Mouse (Mus musculus) lung, embryonic 15.5 days (tissue): Measurements from ENCODE around the gene Spg21. TPM values are rescaled to one million over a fixed set of nuclear protein-coding genes. Genes with fewer than 3 reads are reported as not detected.

Experiments
- ATAC-seq: fragments of 200-750 bp; cut with Nextera tagmentation; 2 replicates; pipeline ENCODE4 v1.8.0; 2017; ENCODE audit warnings: moderate number of reproducible peaks, borderline replicate concordance; ENCODE audit not compliant: low FRiP score, low TSS enrichment; ENCODE audit errors: extremely low read depth
- H3K27ac ChIP-seq: fragments of 300-500 bp; sonication (generic); 2 replicates; pipeline ENCODE4 v1.5.1; 2015; ENCODE audit warnings: moderate library complexity, mild to moderate bottlenecking, inconsistent platforms
- H3K27me3 ChIP-seq: fragments of 300-500 bp; sonication (generic); 2 replicates; pipeline ENCODE4 v1.6.1; 2015; ENCODE audit warnings: inconsistent platforms
- H3K36me3 ChIP-seq: fragments of 300-500 bp; sonication (generic); 2 replicates; pipeline ENCODE4 v1.6.1; 2015; ENCODE audit warnings: inconsistent platforms
- H3K4me1 ChIP-seq: fragments of 300-500 bp; sonication (generic); 2 replicates; pipeline ENCODE4 v1.6.1; 2015; ENCODE audit warnings: inconsistent platforms
- H3K4me2 ChIP-seq: fragments of 300-500 bp; sonication (generic); 2 replicates; pipeline ENCODE4 v1.6.1; 2015; ENCODE audit warnings: inconsistent platforms, mild to moderate bottlenecking, moderate library complexity
- H3K4me3 ChIP-seq: fragments of 300-500 bp; sonication (generic); 2 replicates; pipeline ENCODE4 v1.5.1; 2015; ENCODE audit warnings: mild to moderate bottlenecking, inconsistent platforms
- H3K9ac ChIP-seq: fragments of 300-500 bp; sonication (generic); 2 replicates; pipeline ENCODE4 v1.6.1; 2015; ENCODE audit warnings: inconsistent platforms
- H3K9me3 ChIP-seq: fragments of 300-500 bp; sonication (generic); 2 replicates; pipeline ENCODE4 v1.6.1; 2016; ENCODE audit warnings: inconsistent platforms
- WGBS: fragments of 180-500 bp; shearing (Covaris S2); methylation state at CpG from one replicate; pipeline ENCODE4 v1.1.7; 2015; 5-methylcytosine and 5-hydroxymethylcytosine counted together
- polyA plus RNA-seq: library from polyadenylated mRNA; unstranded; fragments of >200 nt; fragmentation: Nextera tagmentation; extraction: Ambion mirVana; gene quantifications from 2 replicates; pipeline ENCODE4 v1.2.1, GENCODE M21; 2015

Gene Spg21
- polyA plus RNA-seq, 1 experiment from 2014 or later: 97.0 TPM

DNA sequence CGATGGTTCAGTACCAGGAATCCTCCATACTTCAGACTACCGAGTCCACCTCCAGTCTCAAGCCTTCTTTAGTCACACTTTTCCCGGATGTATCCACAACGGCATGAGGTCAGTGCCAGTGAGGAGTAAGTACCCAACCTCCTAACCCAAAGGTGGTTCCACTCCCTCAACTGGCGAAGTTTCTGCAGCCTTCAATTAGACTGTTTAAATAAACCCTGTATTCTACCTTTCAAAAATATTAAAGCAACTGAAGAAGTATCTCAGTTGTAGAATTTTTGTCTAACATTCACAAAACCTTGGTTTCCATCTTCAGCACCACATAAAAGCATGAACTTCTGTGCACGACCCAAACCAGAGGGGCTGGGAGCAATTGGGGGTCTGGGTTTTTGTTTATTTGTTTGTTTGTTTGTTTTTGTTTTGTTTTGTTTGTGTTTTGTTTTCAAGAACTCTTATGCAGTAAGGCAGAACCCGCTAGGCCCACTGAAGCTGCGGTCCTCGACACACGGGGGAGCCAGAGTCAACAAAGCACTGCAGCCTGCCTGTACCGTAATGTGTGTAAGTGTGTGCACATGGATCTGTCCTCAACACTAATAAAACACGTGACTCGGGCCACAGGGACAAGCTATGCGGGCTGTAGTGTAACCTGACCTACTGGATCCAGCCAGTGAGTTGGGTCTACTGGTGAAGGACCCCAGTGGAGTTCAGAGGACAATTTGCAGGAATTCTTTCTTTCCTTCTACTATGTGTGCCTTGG, 63.0 kb downstream of the Spg21 start:
- Histone ChIP-seq H3K4me2 (no peak overlapping the region), H3K9me3 (no peaks in the 10 kb centered on the region), H3K4me1 (peaks cover 18% of the 10 kb centered on the region), H3K9ac (no peak overlapping the region), H3K27ac (no peak overlapping the region), H3K27me3 (no peaks in the 10 kb centered on the region), H3K4me3 (no peak overlapping the region), H3K36me3 (no peaks in the 10 kb centered on the region)
- 18% methylated on average over 14 of the region's 14 CpGs for WGBS
- ATAC-seq: peak; percentile 73

DNA sequence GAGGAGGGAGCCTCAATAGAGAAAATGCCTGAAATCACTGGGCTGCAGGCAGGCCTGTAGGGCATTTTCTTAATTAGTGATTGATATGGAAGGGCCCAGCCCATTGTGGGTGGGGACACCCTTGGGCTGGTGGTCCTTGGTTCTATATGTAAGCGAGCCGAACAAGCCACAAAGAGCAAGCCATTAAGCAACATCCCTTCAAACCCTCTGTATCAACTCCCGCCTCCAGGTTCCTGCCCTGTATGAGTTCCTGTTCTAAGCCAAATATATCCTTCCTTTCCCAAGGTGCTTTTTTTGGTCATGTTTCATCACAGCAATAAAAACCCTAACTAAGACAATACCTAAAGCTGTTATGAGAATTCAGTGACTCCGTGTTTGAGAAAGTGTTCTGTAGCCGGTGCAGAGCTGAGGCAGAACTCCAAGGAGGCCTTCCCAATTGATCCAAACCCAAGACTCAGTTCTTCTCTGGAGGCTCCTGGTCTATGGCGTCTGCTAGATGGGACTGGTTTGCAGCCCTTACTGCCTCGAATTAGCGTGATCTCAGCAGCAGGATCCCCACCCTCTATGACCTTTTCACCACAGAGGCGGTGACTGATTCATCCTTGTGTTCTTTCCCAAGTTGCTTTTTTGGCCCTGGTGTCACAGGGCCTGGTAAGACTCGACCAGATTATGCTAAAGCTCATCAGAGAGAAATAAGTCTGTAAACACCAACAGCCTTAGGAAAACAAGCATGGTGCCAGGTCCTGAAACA, 64.9 kb downstream of the Spg21 start:
- Histone ChIP-seq H3K4me3 (no peak overlapping the region), H3K9ac (no peak overlapping the region), H3K4me2 (no peak overlapping the region), H3K9me3 (no peaks in the 10 kb centered on the region), H3K4me1 (peaks cover 8% of the 10 kb centered on the region), H3K36me3 (no peaks in the 10 kb centered on the region), H3K27ac (no peak overlapping the region), H3K27me3 (no peaks in the 10 kb centered on the region)
- 75% methylated on average over 10 of the region's 10 CpGs for WGBS
- ATAC-seq: no peak

DNA sequence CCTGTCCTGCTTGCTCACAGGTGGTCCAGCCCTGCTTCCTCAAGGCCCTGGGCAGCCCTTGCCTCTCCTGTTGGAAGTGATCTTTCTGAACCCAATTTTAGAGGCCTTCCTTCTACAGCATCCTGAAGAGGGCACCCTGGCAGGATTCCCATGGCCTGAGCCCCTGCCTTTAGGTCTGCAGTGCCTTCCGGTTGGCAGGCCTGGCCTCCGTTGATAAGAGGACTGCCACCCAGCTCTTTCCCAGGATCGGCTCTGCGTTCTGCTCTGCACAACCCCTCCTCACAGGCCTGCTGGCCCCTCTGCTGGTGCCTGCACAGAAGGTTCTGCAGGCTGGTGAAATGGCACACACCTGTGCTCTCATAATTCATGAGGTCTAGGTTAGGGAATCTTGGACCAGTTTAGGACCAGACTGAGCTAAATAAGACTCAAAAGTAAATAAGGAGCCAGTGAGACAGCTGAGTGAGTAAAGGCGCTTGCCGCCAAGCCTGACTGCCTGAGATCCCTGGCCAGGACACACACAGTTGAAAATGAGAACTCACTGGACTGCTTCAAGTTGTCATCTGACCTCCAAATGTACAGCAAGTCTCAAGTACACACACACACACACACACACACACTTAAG, 67.8 kb downstream of the Spg21 start:
- Histone ChIP-seq H3K4me2 (no peak overlapping the region), H3K4me1 (peaks cover 8% of the 10 kb centered on the region), H3K27ac (no peak overlapping the region), H3K9ac (no peak overlapping the region), H3K9me3 (no peaks in the 10 kb centered on the region), H3K4me3 (no peak overlapping the region), H3K36me3 (no peaks in the 10 kb centered on the region), H3K27me3 (no peaks in the 10 kb centered on the region)
- 61% methylated on average over 6 of the region's 6 CpGs for WGBS
- 0 out of 2 replicates have a peak, but pooled peaks have one; percentile 39 for ATAC-seq

DNA sequence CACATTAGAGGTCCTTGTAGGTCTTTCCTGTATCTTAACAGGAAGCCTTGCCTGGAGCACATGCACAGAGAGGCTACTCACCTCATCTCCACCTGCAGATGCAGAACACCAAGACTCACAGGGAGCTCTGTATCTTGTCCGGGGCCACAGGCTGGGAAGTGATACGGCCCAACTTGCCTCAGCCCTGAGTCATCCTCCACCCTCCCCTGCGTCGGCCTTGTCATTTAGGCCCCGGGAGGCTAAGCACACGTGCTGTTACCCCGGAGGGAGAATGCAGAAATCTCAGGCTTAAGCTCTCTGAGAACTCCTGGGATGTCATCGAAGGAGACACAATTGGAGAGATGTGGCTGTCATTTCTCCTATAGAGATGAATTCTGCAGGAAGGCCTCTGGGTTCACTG, 68.9 kb downstream of the Spg21 start:
- no peaks in the 10 kb centered on the region for H3K9me3 ChIP-seq
- H3K27me3 ChIP-seq: no peaks in the 10 kb centered on the region
- no peak overlapping the region for H3K9ac ChIP-seq
- H3K4me1 ChIP-seq: peaks cover 4% of the 10 kb centered on the region; the same call in 1 of the 2 replicates
- H3K36me3 ChIP-seq: no peaks in the 10 kb centered on the region
- ATAC-seq: no peak
- WGBS: 58% methylated on average over 8 of the region's 8 CpGs
- no peak overlapping the region for H3K4me3 ChIP-seq
- no peak overlapping the region for H3K27ac ChIP-seq
- no peak overlapping the region for H3K4me2 ChIP-seq

DNA sequence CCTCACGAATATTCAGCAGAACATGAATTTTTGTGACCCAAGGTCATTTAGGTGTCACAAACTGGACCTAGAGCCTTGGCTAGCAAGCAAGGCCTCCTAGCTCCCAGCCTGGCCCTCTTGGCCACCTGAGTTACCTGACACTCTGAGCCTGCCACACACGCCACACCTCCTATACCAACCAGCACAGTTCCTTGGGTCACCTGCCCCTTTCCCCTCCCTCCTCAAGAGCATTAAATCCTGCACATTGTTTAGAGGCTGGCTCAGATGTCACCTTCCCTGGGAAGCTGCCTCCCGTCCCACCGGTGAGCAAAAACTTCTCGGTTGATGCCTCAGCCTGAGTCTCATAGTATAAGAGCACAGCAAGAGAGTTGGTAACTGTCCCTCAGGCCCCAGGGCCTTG, 70.5 kb downstream of the Spg21 start:
- Histone ChIP-seq H3K4me2 (no peak overlapping the region), H3K36me3 (no peaks in the 10 kb centered on the region), H3K9me3 (no peaks in the 10 kb centered on the region), H3K9ac (no peak overlapping the region), H3K4me3 (no peak overlapping the region), H3K27ac (no peak overlapping the region), H3K4me1 (peaks cover 4% of the 10 kb centered on the region; the same call in 1 of the 2 replicates), H3K27me3 (no peaks in the 10 kb centered on the region)
- WGBS: 68% methylated on average over 5 of the region's 5 CpGs
- ATAC-seq: no peak

DNA sequence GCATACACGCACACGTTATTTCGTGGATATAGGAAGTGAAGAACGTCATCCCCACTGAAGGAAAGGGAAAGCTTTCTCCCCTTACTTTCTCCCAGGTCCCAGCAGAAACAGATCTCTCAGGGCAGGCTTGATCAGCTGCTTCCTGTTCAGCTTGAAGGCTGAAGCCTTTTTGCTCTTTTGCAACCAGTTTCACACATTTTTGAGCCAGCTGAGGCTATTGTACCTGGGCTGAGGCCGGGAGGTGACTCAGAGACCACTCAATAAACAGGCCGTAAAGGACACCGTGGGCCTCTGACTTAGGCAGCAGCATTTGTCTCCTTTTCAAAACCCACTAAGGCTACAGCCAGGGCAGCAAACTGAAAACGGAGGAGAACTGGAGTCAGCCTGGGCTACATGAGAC, 72.2 kb downstream of the Spg21 start:
- no peak for ATAC-seq
- no peak overlapping the region for H3K4me3 ChIP-seq
- no peak overlapping the region for H3K9ac ChIP-seq
- H3K27ac ChIP-seq: no peak overlapping the region
- H3K9me3 ChIP-seq: no peaks in the 10 kb centered on the region
- no peak overlapping the region for H3K4me2 ChIP-seq
- WGBS: 72% methylated on average over 8 of the region's 8 CpGs
- no peaks in the 10 kb centered on the region for H3K36me3 ChIP-seq
- no peaks in the 10 kb centered on the region for H3K27me3 ChIP-seq
- H3K4me1 ChIP-seq: peaks cover 4% of the 10 kb centered on the region; the same call in 1 of the 2 replicates

DNA sequence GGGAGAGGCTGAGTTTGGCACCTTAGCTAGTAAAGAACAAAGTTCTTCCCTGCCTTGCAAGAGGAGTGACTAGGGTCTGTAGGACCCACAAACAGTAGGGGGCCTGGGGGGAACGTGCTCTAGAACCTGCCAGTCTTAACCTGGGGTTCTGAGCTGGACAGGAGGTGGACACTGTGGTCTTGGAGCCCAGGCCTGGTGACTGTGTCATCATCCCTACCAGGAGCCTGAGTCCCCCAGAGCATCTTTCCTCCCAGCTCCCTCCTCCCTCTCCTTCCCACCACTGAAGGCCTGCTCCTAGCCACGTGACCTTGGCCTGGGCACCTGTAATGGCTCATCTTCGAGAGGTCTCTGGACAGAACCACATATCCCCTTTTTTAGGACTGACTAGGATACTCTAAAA, 73.4 kb downstream of the Spg21 start:
- no peak overlapping the region for H3K27ac ChIP-seq
- no peaks in the 10 kb centered on the region for H3K36me3 ChIP-seq
- ATAC-seq: no peak
- no peak overlapping the region for H3K4me2 ChIP-seq
- H3K4me1 ChIP-seq: no peaks in the 10 kb centered on the region
- H3K4me3 ChIP-seq: no peak overlapping the region
- H3K9me3 ChIP-seq: no peaks in the 10 kb centered on the region
- H3K27me3 ChIP-seq: no peaks in the 10 kb centered on the region
- H3K9ac ChIP-seq: no peak overlapping the region
- WGBS: 79% methylated on average over 3 of the region's 3 CpGs

DNA sequence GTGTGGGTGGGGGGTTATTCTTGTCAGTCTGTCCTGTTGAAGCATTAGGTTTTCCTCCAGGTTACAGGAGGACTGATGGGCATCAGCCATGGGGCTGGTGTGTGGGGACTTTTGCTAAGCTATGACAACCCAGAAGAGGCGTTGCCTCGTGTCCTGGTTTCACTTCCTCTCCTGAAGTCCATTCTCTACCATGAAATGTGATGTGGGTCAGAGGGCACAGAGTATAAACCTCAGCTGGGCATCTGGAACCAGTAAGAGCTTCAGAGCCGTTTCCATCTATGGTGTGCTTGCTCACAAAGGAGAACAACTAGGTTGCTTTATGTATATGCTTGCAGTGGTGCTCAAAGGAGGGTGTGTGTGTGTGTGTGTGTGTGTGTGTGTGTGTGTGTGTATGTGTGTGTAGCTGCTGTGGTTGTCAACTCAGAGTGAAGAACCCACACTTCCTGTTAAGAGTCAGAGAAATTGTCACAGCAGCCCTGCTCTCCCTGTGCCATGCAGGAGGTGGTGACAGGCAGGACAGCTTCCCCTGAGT, 74.5 kb downstream of the Spg21 start:
- H3K27ac ChIP-seq: no peak overlapping the region
- H3K4me2 ChIP-seq: no peak overlapping the region
- 59% methylated on average over 3 of the region's 3 CpGs for WGBS
- ATAC-seq: no peak
- no peaks in the 10 kb centered on the region for H3K9me3 ChIP-seq
- H3K4me3 ChIP-seq: no peak overlapping the region
- no peaks in the 10 kb centered on the region for H3K27me3 ChIP-seq
- H3K9ac ChIP-seq: no peak overlapping the region
- H3K4me1 ChIP-seq: no peaks in the 10 kb centered on the region
- H3K36me3 ChIP-seq: no peaks in the 10 kb centered on the region

DNA sequence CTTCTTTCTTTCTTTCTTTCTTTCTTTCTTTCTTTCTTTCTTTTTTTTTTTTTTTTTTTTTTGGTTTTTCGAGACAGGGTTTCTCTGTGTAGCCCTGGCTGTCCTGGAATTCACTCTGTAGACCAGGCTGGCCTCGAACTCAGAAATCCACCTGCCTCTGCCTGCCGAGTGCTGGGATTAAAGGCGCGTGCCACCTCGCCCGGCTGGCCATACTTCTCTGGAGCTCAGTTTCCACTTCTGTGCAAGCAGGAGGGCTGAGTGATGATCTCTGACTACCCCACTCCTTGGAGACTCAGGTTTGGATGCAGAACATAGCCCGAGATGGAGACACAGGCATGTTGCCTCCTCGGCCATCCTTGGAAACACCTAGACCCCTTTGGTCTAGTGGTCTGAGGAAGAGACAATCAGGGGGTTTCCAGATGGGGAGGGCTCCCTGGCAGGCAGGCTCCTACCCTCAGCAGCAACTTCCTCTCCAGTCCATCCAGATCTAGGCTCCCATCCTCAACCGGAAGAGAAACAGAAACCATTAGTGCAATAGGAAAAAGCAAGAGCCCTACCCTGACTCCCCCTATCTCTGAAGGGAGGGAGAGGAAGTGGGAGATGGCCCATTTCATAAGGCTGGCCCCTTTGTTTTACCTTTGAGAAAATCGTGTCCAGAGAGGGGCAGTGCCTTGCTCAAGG, 75.2 kb downstream of the Spg21 start:
- Histone ChIP-seq H3K4me2 (no peak overlapping the region), H3K4me1 (no peaks in the 10 kb centered on the region), H3K4me3 (no peak overlapping the region), H3K27me3 (no peaks in the 10 kb centered on the region), H3K27ac (no peak overlapping the region), H3K9me3 (no peaks in the 10 kb centered on the region), H3K36me3 (no peaks in the 10 kb centered on the region), H3K9ac (no peak overlapping the region)
- ATAC-seq: no peak
- WGBS: 82% methylated on average over 11 of the region's 11 CpGs

DNA sequence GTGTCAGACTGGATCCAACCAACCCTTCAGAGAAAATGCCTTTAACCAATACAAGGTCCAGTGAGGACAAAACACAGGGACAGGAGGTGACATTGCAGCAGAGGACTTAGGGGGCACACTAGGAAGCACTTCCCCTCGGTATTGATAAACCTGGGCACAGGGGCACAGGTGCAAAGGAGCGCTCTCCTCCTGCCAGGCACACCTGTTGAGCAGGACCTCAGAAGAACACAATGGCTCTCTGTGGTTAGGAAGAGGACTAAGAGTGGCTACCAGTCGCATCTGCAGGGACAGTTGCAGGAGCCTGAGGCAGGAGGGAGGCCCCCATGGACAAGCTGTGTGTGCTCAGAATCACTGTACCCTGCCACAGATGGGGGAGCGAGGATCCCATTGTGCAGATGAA, 75.7 kb downstream of the Spg21 start:
- H3K4me3 ChIP-seq: no peak overlapping the region
- H3K27me3 ChIP-seq: no peaks in the 10 kb centered on the region
- no peak overlapping the region for H3K9ac ChIP-seq
- H3K36me3 ChIP-seq: no peaks in the 10 kb centered on the region
- H3K9me3 ChIP-seq: no peaks in the 10 kb centered on the region
- no peak for ATAC-seq
- H3K27ac ChIP-seq: no peak overlapping the region
- peaks cover 3% of the 10 kb centered on the region for H3K4me1 ChIP-seq
- WGBS: 73% methylated on average over 4 of the region's 4 CpGs
- H3K4me2 ChIP-seq: no peak overlapping the region
